Mouse (Mus musculus) myocyte (in vitro differentiated cells): ENCODE results near the gene Adamts15.

ENCODE experiments used
- MYOD1 ChIP-seq, 3 experiments: IDR thresholded peaks; one replicate each; pipeline ENCODE4 v1.6.1; 2011; ENCODE audit warnings: control low read depth in 2 of 3, low read depth in 2 of 3, mild to moderate bottlenecking in 2 of 3, moderate library complexity in 1 of 3; ENCODE audit not compliant: insufficient read length in 2 of 3, control insufficient read depth in 1 of 3
- POLR2AphosphoS2 ChIP-seq: IDR thresholded peaks from one replicate; pipeline ENCODE4 v1.6.1; 2011; ENCODE audit warnings: low read depth, control low read depth; ENCODE audit not compliant: insufficient read length

DNA sequence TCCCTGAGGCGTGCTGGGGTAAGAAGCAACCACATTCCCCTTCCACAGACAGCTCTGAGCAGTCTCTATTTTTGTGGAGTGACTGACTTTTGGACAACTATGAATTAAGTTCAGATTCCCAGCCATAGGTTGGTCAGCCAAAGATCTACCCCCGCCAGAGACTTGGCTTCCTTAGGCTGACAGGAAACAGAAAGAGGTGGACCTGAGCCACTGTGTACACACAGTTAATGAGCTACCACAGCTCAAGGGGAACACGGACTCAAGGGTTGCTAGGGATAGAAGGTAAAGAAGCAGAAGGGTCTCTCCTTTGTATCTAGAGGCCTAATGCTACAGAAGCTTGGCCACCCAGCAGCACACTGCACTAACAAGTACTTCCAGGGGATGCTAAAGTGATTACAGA is 10.1 kb downstream of the Adamts15 start:
- TF ChIP-seq MYOD1 (IDR thresholded peaks at IDR 0.05; ENCODE audit: control insufficient read depth in 1 of 3, insufficient read length in 2 of 3, low read depth in 2 of 3), result no peak
- no peak for TF ChIP-seq POLR2AphosphoS2
